Mouse (Mus musculus): ENCODE data around the gene Schip1. TPM values are rescaled to one million over a fixed set of nuclear protein-coding genes. Genes with fewer than 3 reads are reported as not detected.
A peak's percentile ranks its signal among the peaks of the same experiment; 100 is the strongest.

Schip1 gene
- polyA plus RNA-seq, 1 experiment from 2014 or later = 152 TPM

GRCm38 (mm10) chr3:68525361-68525878, 460.8 kb downstream of the Schip1 start:
- Histone ChIP-seq H3K4me2 (no peak overlapping the region), H3K4me1 (replicated peaks) (peaks cover 18% of the 10 kb centered on the region), H3K9me3 (no peaks in the 10 kb centered on the region), H3K36me3 (no peaks in the 10 kb centered on the region), H3K9ac (no peak overlapping the region), H3K4me3 (no peak overlapping the region), H3K27ac (no peak overlapping the region), H3K27me3 (no peaks in the 10 kb centered on the region)
- 93% methylated on average over 10 of the region's 10 CpGs for WGBS
- no peak for ATAC-seq (ENCODE audit: low FRiP score)

- Histone ChIP-seq H3K9me3 (no peaks in the 10 kb centered on the region), H3K27me3 (no peaks in the 10 kb centered on the region), H3K36me3 (no peaks in the 10 kb centered on the region), H3K4me1 (replicated peaks) (peaks cover 18% of the 10 kb centered on the region), H3K27ac (peak overlapping the region; percentile 67; the same call in 1 of the 2 replicates), H3K9ac (no peak overlapping the region), H3K4me3 (no peak overlapping the region), H3K4me2 (no peak overlapping the region)
- ATAC-seq (ENCODE audit: low FRiP score) = no peak
- WGBS = 51% methylated on average over 4 of the region's 4 CpGs
Observed at GRCm38 (mm10) chr3:68526416-68526815, 461.8 kb downstream of the Schip1 start.

GRCm38 (mm10) chr3:68527182-68527581, 462.6 kb downstream of the Schip1 start:
- H3K9ac ChIP-seq = no peak overlapping the region
- no peaks in the 10 kb centered on the region for H3K36me3 ChIP-seq
- WGBS = 23% methylated on average over 4 of the region's 4 CpGs
- H3K27ac ChIP-seq = no peak overlapping the region
- no peaks in the 10 kb centered on the region for H3K27me3 ChIP-seq
- no peak overlapping the region for H3K4me2 ChIP-seq
- H3K9me3 ChIP-seq = no peaks in the 10 kb centered on the region
- no peak overlapping the region for H3K4me3 ChIP-seq
- no peak for ATAC-seq (ENCODE audit: low FRiP score)
- H3K4me1 ChIP-seq (replicated peaks) = peaks cover 18% of the 10 kb centered on the region

GRCm38 (mm10) chr3:68531908-68532307, 467.3 kb downstream of the Schip1 start:
- no peak overlapping the region for H3K27ac ChIP-seq
- H3K36me3 ChIP-seq = 0 out of 2 replicates have a peak, but pooled peaks cover 3% of the 10 kb centered on the region
- no peak overlapping the region for H3K9ac ChIP-seq
- H3K4me1 ChIP-seq (replicated peaks) = peaks cover 18% of the 10 kb centered on the region; the same call in 1 of the 2 replicates
- whole genome bisulfite sequencing = 91% methylated on average over 4 of the region's 4 CpGs
- 0 out of 2 replicates have a peak, but pooled peaks cover 6% of the 10 kb centered on the region for H3K9me3 ChIP-seq
- no peak overlapping the region for H3K4me2 ChIP-seq
- no peaks in the 10 kb centered on the region for H3K27me3 ChIP-seq
- H3K4me3 ChIP-seq = no peak overlapping the region
- no peak for ATAC-seq (ENCODE audit: low FRiP score)

GRCm38 (mm10) chr3:68534571-68535051, 470.0 kb downstream of the Schip1 start:
- Histone ChIP-seq H3K4me3 (no peak overlapping the region), H3K27me3 (no peaks in the 10 kb centered on the region), H3K9ac (no peak overlapping the region), H3K4me2 (no peak overlapping the region), H3K4me1 (replicated peaks) (peaks cover 11% of the 10 kb centered on the region; the same call in 1 of the 2 replicates), H3K27ac (peak overlapping the region; percentile 26; the same call in 1 of the 2 replicates), H3K9me3 (0 out of 2 replicates have a peak, but pooled peaks cover 6% of the 10 kb centered on the region), H3K36me3 (0 out of 2 replicates have a peak, but pooled peaks cover 3% of the 10 kb centered on the region)
- ATAC-seq (ENCODE audit: low FRiP score) = no peak
- 28% methylated on average over 5 of the region's 7 CpGs for WGBS

GRCm38 (mm10) chr3:68535160-68535728, 470.6 kb downstream of the Schip1 start:
- Histone ChIP-seq H3K4me2 (no peak overlapping the region), H3K27ac (peak overlapping the region; percentile 26; the same call in 1 of the 2 replicates), H3K9ac (no peak overlapping the region), H3K4me1 (replicated peaks) (peaks cover 11% of the 10 kb centered on the region; the same call in 1 of the 2 replicates), H3K36me3 (0 out of 2 replicates have a peak, but pooled peaks cover 3% of the 10 kb centered on the region), H3K4me3 (no peak overlapping the region), H3K9me3 (0 out of 2 replicates have a peak, but pooled peaks cover 6% of the 10 kb centered on the region), H3K27me3 (no peaks in the 10 kb centered on the region)
- ATAC-seq (ENCODE audit: low FRiP score) = no peak
- WGBS = 74% methylated on average over 7 of the region's 7 CpGs

- Histone ChIP-seq H3K9me3 (0 out of 2 replicates have a peak, but pooled peaks cover 6% of the 10 kb centered on the region), H3K36me3 (0 out of 2 replicates have a peak, but pooled peaks cover 3% of the 10 kb centered on the region), H3K4me2 (no peak overlapping the region), H3K4me1 (replicated peaks) (peaks cover 11% of the 10 kb centered on the region; the same call in 1 of the 2 replicates), H3K4me3 (no peak overlapping the region), H3K27ac (no peak overlapping the region), H3K27me3 (no peaks in the 10 kb centered on the region), H3K9ac (no peak overlapping the region)
- WGBS = 55% methylated on average over 3 of the region's 3 CpGs
- ATAC-seq (ENCODE audit: low FRiP score) = no peak
Observed at GRCm38 (mm10) chr3:68536071-68536470, 471.5 kb downstream of the Schip1 start.

- H3K27me3 ChIP-seq = no peaks in the 10 kb centered on the region
- H3K4me1 ChIP-seq (replicated peaks) = peaks cover 29% of the 10 kb centered on the region
- H3K9ac ChIP-seq = no peak overlapping the region
- no peak for ATAC-seq (ENCODE audit: low FRiP score)
- H3K27ac ChIP-seq = no peak overlapping the region
- H3K36me3 ChIP-seq = no peaks in the 10 kb centered on the region
- WGBS = 90% methylated on average over 8 of the region's 8 CpGs
- no peak overlapping the region for H3K4me2 ChIP-seq
- 0 out of 2 replicates have a peak, but pooled peaks cover 3% of the 10 kb centered on the region for H3K9me3 ChIP-seq
- H3K4me3 ChIP-seq = no peak overlapping the region
Observed at GRCm38 (mm10) chr3:68541688-68542087, 477.1 kb downstream of the Schip1 start.

- Histone ChIP-seq H3K9ac (no peak overlapping the region), H3K4me1 (replicated peaks) (peaks cover 29% of the 10 kb centered on the region), H3K9me3 (no peaks in the 10 kb centered on the region), H3K36me3 (no peaks in the 10 kb centered on the region), H3K27me3 (no peaks in the 10 kb centered on the region), H3K27ac (no peak overlapping the region), H3K4me2 (peak overlapping the region; percentile 48), H3K4me3 (peak overlapping the region; percentile 28)
- peak; percentile 88 for ATAC-seq (ENCODE audit: low FRiP score)
- 5% methylated on average over 7 of the region's 7 CpGs for WGBS
Observed at GRCm38 (mm10) chr3:68542944-68543501, 478.4 kb downstream of the Schip1 start.

GRCm38 (mm10) chr3:68544811-68545210, 480.2 kb downstream of the Schip1 start:
- peak overlapping the region; percentile 44 for H3K27ac ChIP-seq
- no peak overlapping the region for H3K4me3 ChIP-seq
- H3K36me3 ChIP-seq = no peaks in the 10 kb centered on the region
- peaks cover 30% of the 10 kb centered on the region for H3K4me1 ChIP-seq (replicated peaks)
- WGBS = 61% methylated on average over 7 of the region's 7 CpGs
- no peaks in the 10 kb centered on the region for H3K9me3 ChIP-seq
- H3K27me3 ChIP-seq = no peaks in the 10 kb centered on the region
- no peak overlapping the region; the same call in 1 of the 2 replicates for H3K9ac ChIP-seq
- peak; percentile 30; the same call in 1 of the 2 replicates for ATAC-seq (ENCODE audit: low FRiP score)
- no peak overlapping the region for H3K4me2 ChIP-seq

GRCm38 (mm10) chr3:68545898-68546297, 481.3 kb downstream of the Schip1 start:
- H3K4me3 ChIP-seq = no peak overlapping the region
- H3K36me3 ChIP-seq = no peaks in the 10 kb centered on the region
- ATAC-seq (ENCODE audit: low FRiP score) = no peak
- H3K27me3 ChIP-seq = no peaks in the 10 kb centered on the region
- peak overlapping the region; percentile 55; the same call in 1 of the 2 replicates for H3K27ac ChIP-seq
- H3K9ac ChIP-seq = no peak overlapping the region
- H3K4me1 ChIP-seq (replicated peaks) = peaks cover 36% of the 10 kb centered on the region
- no peaks in the 10 kb centered on the region for H3K9me3 ChIP-seq
- 52% methylated on average over 6 of the region's 6 CpGs for WGBS
- H3K4me2 ChIP-seq = no peak overlapping the region

- Histone ChIP-seq H3K27me3 (no peaks in the 10 kb centered on the region), H3K36me3 (no peaks in the 10 kb centered on the region), H3K27ac (no peak overlapping the region), H3K4me3 (no peak overlapping the region), H3K9ac (no peak overlapping the region), H3K4me2 (no peak overlapping the region), H3K9me3 (no peaks in the 10 kb centered on the region), H3K4me1 (replicated peaks) (peaks cover 2% of the 10 kb centered on the region)
- ATAC-seq (ENCODE audit: low FRiP score) = 0 out of 2 replicates have a peak, but pooled peaks have one; percentile 39
- 76% methylated on average over 4 of the region's 4 CpGs for WGBS
Observed at GRCm38 (mm10) chr3:68555087-68555662, 490.6 kb downstream of the Schip1 start.
